Mouse (Mus musculus): ENCODE results near the gene Gfy.

Gfy gene

DNA sequence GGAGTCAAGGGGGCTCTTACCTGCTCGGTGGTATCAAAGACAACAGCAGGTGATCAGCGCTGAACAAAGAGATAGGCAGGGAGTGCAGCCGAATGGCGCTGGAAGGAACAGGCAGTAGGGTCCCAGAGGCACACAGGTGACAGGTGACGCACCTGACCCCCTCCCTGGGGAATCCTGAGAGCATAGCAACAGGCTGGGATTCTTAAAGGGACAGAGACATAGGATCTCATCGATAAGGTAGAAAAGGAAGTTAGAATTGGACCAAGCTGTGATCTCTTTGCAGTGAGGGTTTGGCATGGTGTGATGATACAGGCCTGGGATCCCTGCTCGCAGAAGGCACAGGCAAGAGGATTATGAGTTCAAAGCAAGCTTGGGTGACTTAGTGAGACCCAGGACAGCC is at the start of gene Gfy:
TSS of gene Gfy (minus strand) at position 101 of the 400 bp plus-strand sequence.
- DNase-seq (ENCODE audit: low read depth), result no peak

DNA sequence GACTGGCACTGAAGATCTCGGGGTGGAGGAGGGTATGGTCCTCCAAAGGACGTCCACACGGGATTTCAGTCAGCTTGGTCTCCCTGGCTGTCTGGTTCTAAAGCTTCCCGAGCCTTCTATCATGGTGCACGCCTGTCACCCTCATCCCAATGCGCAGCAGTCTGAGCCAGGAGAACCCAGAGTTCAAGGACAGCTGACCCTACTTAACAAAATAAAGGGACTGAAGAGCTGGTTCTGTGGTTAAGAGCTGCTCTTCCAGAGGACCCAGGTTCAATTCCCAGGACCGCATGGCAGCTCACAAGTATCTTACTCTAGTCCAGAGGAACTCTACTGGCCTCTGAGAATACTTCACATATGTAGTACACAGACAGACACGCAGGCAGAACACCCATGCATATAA is 49.7 kb upstream of the Gfy start:
- DNase-seq (ENCODE audit: low read depth), result no peak

DNA sequence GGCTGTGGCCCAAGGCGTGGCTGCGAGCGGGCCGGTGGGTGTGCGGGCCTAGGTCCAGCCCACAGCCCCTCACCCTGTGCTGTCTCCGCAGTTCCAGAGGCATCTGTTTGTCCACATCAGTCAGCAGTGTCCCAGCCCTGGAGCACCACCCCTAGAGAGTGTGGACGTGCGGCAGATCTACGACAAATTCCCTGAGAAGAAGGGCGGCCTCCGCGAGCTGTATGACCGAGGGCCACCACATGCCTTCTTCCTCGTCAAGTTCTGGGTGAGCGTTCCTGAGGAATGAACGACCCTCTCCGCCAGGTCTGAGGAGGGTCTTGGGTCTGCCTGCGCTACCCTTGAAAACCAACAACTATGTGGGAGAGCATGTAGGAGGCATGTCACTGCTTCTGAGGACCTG is 49.2 kb upstream of the Gfy start:
- DNase-seq (ENCODE audit: low read depth), result no peak

DNA sequence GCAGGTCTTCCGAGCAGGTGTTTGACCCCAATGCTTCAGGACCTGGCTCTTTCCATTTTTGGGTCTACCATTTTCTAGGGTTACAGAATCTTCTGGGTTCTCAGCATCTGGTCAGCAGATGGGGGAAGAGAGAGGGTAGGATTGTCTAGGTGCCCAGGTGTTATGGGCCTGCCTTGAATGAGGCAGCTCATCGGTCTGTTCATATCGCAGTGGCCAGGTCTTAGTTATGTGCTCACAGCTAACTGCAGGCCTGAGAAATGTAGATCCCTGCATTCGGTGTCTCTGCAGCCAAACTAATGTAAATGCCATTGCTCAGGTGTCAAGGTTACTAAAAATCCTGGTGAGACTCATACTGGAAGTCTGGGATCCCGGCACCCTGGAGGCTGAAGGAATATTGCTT is 47.1 kb upstream of the Gfy start:
- DNase-seq (ENCODE audit: low read depth), result no peak

DNA sequence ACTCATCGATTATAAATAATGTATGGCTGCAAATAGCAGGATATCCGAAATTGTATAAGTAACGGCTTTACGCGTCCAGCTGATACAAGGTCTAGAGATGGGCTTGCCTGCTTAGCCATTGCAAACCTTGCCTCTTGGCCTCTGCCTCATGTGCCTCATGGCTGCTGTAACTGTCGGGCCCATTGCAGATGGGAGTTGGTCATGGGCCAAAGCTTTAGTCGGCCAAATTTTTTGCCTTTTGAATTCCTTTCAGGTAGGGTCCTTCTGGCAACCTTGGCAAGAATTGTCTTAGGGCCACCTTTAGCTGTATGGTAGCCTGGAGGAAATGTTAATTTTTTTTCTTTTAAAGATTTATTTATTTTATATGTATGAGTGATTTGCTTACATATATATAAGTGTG is 45.5 kb upstream of the Gfy start:
- DNase-seq (ENCODE audit: low read depth), result no peak

DNA sequence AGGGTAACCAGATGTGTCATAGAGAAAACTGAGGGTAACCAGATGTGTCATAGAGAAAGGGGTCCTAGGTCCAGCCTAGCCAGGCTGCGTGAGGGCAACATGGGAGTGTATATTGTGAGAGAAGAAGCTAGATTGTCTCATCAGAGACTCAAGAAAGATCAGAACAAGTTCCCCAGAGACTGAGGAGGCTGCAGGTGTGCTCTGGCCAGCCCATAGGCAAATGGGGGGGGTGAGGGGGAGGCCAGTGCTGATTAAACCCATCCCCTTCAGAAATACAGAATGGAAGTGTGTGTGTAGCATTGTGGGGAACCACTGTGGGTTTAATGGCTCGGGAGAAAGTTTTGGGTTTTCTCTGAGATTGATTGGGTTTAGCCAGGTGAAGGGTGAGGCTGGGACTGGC is 42.3 kb upstream of the Gfy start:
- no peak for DNase-seq (ENCODE audit: low read depth)

DNA sequence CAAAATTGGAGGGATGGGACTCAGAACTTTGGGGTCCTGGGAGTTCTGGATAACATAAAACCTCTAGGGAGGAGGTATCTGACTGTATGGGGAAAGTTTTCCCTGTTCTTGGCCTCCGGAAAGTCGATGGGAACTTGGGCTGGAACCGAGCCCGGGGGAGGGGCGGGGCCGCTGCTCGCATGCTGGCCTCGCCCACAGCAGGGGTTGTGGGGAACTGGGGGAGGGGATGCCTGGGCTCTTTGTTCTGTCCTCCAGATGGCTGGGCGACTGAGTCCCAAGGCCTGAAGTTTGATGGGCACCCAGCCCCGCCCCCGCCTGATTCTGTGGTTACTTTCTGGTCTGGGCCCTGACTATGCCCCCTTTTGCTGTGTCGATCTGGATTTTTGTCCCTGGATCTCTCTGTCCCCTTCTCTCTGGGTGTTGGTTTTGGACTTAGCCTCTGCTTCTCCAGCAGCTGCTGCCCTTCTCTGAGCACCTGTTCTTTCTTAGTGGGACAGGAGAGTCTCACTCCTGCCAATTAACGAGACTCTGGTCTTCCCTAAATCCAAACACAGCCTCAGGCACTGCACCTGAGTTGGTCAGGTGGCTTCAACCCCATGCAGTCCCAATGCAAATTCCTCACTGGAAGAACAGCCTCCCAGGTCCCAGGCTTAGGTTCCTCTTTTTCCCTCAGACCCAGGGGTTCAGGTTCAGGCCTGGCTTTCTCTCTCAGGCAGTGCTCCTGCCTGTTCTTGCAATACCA is 37.2 kb upstream of the Gfy start:
- DNase-seq (ENCODE audit: low read depth), result no peak

DNA sequence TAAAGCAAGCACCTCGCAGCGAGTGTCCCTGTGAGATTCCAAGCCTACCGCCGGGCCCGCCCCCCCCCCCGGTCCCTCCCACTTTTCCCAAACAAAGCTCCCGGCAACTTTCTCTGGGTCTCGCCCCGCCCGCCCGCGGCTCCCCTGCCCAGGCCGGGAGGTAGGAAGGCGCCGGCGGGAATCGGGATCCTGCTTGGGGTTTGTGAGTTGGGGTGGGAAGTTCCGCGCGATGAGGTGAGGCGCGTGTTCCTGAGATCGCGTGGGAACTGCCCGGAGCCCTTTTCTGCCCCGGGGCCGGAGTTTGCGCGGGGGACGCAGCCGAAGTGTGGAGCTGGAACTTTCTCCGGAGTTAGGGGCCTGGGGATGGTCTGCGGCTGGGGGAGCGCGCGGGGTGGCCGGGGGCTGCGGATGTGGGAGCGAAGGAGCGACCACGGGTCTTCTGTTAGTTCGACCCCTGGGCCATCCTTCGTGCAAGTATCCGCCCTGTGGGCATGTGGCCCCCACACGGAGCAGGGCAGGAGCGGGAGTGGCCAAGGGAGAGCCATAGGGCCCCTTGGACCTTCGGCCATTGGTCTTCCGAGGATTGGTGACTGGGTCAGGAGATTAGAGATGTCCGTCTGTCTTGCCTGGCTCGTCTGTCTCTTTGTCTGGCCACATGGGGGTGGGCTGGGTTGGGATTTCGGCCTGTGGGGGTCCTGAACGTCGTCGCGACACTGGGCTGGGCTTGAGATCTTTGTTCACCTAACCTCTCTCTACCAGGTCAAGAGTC is 36.5 kb upstream of the Gfy start, which contains the start of gene Tead2:
TSS of gene Tead2 (plus strand) at position 81 of the 769 bp plus-strand sequence.
- DNase-seq (ENCODE audit: low read depth), result no peak

DNA sequence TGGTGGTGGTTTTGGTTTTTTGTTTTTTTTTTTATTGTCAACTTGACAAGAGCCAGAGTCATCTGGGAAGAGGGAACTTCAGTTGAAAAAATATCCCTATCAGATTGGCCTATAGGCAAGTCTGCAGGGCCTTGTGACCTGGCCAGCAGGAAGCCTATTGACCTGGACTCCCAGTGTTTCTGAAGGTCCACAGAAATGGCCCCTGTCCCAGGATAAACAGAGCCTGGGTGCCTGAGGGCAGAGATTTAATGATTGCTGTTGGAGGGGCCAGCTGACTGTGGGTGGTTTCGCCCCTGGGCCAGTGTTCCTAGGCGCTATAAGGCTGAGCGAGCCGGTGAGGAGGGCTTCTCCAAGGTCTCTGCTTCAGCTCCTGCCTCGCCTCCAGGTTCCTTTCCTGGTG is 34.3 kb upstream of the Gfy start:
- DNase-seq (ENCODE audit: low read depth), result no peak

DNA sequence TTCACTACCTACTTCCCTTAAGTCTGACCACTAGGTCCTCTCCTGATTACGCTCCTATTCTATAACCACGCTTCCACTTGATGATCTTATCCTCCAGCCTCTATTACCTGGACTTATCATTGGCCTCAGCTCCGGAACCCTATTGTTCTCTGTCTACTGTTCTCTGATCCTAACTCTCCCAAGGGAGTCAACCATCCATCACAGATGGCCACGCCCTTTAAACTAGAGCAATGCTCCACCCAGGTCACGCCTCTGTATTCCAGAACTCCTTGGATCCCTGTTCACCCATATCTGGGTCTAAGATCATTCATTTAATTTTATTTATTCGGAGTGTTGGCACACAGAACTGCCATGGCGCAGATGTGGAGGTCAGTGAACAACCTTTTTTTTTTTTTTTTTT is 33.0 kb upstream of the Gfy start:
- DNase-seq (ENCODE audit: low read depth), result no peak

DNA sequence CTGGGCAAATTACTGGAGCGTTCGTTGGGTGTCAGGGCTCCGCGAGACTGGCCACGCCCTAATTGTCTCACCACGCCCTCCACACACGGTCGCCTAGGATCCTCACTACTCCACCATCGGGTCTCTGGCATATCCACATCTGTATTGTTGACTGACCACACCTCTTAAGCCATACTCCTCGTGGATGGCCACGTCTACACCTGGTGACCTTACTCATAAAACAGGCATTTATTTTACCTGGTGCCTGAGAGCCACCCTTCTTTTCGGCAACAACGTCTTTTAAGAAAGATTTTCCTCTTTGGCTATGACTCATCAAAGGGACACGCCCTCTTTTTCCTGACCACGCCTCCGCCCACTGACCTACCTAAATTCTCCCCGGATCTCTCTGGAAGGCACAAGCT is 32.5 kb upstream of the Gfy start, which contains the start of gene Dkkl1:
TSS of gene Dkkl1 (minus strand) at position 297 of the 401 bp plus-strand sequence.
- peak; percentile 57 for DNase-seq (ENCODE audit: low read depth)

DNA sequence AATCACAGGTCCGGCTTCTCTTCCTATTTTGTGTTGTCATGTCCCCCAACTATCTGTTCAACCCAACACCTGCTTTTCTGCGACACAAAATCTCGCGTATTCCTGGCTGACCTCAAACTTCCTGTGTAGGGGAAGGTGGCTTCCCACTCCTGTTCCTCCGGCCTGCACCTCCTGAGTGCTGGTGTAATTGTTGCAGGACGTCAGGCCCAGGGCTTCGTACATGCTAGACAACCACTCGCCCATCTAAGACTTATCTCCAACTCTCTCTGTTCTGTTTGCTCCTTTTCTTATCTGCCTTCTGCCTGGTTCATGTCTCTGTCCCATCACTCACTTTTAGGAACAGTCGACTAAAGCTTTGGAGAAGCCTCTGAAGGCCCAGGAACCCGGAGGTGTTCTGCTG is 31.7 kb upstream of the Gfy start:
- no peak for DNase-seq (ENCODE audit: low read depth)

DNA sequence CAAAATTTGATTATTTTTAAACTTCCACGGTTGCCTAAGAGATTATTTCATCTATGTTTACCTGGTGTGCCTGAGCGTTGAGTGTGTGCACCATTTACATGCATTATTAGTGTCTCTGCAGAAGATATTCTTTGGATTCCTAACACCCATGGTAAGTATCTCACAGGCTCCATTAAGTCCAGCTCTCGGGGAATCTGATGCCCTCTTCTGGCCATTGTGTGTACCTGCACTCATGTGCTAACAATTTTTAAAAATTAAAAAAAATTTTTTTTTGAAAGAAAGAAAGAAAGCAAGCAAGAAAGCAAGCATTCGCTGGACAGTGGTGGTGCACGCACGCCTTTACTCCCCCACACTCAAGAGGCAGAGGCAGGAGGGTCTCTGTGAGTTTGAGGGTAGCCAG is 28.9 kb upstream of the Gfy start:
- no peak for DNase-seq (ENCODE audit: low read depth)

DNA sequence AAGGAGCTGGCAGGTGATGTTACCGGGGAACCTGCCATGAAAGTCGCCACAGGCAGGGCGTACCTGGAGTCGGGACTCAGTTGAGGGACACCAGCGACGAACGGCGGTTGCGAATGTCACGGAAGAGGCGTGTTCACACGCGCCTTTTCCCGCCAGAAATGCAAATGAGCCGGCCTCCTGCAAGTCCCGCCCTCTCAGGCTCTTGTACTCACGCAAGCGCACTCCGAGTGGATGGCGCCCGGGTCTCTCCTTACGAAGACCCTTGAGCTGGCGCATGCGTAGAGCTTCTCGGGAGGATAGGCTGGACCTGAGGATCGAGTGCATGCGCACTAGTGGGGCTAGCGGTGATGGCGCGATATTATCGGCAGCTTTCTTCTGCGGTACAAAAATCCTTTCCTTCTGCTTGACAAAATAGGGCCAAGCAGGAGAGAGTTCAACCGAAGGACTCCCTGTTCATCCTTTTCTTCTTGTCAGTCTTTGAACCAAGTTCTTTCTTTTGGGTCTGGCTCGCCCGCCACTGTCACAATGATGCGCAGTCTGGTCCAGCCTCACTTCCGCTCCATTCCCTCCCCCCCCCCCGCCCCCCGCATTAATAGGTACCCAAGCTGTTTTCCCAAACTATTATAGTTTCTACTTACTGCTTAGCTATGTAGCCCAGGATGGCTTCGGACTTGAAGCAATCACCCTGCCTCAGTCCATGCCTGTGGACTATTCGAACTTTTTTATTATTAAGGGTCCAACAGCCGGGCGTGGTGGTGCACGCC is 25.2 kb upstream of the Gfy start, which contains the start of gene Ccdc155:
TSS of gene Ccdc155 (minus strand) at position 513 of the 764 bp plus-strand sequence.
- peak; percentile 96 for DNase-seq (ENCODE audit: low read depth)

DNA sequence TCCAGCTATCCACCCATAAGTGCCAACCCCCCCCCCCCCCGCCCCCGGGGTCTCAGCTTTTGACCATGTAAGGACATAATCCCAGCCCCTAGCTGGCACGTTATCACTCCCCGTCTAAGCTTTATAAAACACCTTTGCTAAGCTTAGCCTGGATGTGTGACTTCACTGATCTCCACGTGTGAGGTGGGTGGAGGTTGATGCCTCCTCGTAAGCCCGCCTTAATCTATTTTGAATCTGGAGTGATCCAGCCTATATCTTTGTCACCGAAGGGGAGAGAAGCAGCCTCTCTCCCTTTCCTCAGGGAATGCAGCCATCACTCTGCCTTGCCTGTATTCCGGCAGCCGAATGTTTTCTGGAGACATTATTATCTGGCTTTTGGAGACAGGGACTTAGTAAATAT is 23.3 kb upstream of the Gfy start:
- no peak for DNase-seq (ENCODE audit: low read depth)

DNA sequence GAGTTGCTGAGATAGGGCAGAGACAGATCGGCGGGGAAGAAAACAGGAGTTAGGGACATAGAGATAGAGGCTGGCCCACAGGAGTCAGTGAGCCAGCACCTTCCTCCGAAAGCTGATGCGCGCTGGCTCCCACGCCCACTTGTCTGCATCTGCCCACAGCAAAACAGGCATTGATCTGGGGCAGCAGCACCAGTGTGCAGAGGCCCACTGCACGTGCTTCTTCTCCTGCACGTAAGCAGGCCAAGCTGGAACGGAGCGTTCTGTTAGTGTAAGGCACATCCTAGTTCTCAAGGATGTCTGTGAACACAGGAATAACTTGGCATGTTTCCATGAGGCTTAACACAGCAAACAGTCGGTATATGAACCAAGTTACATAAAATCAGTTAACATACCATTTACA is 19.6 kb upstream of the Gfy start:
- DNase-seq (ENCODE audit: low read depth), result no peak

DNA sequence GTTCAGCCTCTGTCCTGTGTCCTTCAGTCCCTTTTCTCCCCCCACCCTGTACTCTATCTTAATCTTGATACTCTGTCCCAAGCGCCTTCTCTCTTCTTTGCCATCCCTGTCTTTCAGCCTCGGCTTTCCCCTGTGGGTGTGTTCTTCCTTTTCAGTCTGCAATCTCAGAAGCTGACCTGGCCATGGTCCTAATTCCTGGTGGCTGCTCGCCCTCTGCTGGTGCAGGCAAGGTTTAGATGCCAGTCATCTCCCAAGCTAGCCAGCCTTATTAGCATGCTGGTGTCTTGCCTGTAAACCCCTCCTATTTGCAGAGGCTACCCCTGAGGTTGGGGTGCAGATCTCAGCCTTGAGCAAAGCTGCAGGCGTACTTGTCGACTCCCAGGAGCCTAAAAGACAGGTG is 19.1 kb upstream of the Gfy start:
- no peak for DNase-seq (ENCODE audit: low read depth)

DNA sequence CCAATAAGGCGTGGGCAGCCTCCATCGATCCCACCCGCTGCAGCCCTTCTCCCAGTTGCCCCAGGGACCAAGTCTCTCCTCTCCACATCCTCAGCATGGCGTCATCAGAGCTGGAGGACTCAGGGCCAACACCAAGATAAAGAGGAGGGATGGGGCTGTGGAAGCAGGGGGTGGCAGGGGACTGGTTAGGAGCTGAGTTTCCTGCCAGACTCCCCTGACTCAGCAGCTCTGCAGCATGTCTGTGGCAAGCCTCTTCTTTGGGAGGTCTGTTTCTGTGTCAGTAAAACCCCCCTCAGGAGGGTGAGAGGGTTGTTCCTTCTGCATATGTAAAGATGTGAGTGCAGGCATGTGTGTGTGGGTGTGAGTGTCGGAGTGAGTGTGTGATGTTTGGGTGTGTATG is 17.6 kb upstream of the Gfy start:
- DNase-seq (ENCODE audit: low read depth), result no peak

DNA sequence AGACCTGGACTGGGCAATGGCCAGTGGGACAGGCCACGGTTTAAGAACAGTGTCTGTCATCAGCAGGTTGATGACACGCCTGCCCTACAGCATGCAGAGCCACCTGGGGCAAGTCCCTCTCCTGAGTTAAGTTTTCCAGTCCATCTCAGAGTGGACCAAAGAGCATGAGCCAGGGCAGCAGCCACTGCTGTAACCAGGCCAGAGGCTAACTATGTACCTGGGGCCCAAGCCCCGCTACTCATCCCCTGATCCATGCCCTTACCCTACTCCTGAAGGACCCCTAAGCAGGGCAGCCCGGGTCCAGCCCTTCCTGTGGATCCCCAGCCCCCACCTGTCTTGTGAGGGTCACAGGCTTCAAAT is 16.8 kb upstream of the Gfy start:
- no peak for DNase-seq (ENCODE audit: low read depth)

DNA sequence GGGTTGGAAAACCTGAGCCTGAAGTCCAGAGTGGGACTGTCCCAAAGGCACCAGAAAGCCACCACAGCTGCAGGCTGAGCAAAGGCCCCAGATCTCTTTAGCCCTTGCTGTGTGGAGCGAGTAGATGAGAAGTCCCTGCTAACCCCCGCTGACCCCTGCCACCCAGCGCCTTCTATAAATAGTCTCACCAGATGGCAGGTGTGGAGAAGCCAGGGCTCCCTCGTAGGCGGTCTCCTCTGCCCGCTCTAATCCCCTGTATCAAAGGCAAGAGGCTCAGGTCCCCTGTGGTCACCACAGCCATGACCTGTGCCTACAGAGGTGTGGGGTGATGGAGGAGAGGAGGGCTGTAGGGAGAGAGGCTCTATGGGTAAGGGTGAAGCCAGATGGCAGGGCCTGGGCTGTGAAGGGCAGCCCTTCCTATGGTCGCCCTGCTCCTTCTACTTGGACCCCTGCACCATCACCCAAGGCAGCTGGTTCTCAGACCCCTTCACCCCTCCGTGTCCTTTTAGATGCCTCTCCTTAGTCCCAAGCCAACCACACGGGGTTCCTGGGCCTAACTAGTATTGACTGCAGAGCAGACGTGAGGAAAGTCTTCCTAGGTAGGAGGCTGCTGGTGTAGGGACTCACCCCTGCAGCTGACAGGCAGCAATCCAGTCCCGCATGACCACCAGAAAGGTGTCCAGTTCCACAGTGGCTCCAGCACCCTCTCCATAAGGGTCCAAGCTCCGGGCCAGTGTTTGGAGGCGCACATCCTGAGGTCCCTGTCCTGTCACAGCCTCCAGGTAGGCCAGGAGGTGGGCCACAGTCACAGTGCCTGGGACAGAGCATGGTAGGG is 16.2 kb upstream of the Gfy start:
- no peak for DNase-seq (ENCODE audit: low read depth)

DNA sequence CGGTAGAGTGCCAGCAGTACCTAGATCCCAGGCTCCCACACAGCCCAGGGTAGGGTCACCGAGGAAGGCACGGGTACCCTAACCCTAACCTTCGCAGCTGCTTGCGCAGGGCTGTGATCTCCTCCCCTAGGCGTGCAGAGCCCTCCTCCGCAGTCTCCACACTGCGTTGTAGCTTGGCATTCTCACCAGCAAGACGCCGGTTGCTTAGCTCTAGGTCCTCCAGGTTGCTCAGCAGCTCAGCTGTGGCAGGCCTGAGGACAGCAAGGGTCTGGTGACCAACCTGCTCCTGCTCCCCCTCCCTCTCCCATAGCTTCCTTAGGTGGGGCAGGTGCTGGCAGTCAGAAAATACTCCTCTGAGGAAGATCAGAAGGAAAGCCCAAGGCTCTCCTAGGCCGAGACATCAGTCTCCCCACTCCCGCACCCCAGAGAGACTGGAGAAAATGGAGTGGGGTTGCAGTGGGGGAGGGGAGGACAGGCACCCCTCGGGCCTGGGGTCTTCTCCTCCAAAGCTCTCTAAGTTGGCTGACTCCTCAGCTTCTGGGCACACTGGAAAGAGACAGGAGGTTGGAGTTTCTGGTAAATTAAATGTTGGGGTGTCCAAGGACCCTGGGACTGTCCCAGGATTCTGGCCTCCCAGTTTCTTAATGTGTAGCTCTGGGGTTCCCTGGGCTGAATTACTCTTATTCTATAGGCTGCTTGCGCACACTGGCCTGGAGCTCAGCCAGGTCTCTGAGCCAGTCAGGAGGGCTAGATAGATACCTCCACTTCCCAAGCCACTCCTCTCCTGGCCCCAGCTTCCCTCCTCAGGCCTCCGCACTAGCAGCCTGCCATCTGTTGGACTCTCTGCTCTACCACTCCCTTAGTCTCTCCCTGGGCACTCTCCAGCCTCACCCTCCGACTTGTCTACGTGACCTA is 14.8 kb upstream of the Gfy start:
- DNase-seq (ENCODE audit: low read depth), result no peak
